Mouse (Mus musculus) ovary, adult 18-20 months (tissue): Measurements from ENCODE around the gene 2310030G06Rik.
A peak's percentile ranks its signal among the peaks of the same experiment; 100 is the strongest.

Experiments used
- DNase-seq: peaks from one replicate; pipeline ENCODE4 v3.0.0; 2022; ENCODE audit warnings: low spot score, mixed read lengths

2310030G06Rik gene

DNA sequence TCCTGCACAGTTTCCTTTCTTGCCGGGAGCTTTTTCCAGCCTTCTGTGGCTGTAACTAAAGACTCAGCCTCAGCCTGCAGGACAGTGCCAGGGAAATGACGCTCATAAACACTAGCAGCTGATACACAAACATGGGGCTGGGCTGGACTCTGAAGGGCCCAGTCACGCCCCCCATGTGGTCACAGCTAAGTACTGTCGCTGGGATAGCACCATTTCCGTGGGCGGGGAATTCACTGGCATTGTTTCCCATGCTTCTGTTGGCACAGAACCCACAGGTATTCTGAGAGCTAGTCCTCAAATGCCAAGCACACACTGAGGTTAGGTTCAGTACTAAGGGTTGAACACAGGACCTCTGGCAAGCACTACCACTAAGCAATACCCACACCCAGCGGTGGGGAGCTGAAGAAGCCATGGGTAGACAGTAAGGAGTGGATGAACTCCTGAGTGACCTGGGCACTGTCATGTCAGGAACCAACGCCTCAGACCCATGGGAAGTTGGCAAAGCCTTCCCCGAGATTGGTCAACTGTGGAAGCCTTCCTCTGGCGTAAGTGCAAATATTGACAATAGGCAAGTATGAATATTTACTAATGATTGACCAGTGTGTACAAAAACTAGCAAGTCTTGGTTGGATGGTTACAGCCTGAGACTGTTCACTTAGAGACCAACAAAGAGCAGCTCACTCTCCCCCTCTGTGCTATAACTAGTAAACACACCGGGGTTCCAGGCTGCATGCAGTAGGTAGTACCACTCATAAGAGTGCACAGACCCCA is 45.2 kb downstream of the 2310030G06Rik start:
- DNase-seq = no peak

DNA sequence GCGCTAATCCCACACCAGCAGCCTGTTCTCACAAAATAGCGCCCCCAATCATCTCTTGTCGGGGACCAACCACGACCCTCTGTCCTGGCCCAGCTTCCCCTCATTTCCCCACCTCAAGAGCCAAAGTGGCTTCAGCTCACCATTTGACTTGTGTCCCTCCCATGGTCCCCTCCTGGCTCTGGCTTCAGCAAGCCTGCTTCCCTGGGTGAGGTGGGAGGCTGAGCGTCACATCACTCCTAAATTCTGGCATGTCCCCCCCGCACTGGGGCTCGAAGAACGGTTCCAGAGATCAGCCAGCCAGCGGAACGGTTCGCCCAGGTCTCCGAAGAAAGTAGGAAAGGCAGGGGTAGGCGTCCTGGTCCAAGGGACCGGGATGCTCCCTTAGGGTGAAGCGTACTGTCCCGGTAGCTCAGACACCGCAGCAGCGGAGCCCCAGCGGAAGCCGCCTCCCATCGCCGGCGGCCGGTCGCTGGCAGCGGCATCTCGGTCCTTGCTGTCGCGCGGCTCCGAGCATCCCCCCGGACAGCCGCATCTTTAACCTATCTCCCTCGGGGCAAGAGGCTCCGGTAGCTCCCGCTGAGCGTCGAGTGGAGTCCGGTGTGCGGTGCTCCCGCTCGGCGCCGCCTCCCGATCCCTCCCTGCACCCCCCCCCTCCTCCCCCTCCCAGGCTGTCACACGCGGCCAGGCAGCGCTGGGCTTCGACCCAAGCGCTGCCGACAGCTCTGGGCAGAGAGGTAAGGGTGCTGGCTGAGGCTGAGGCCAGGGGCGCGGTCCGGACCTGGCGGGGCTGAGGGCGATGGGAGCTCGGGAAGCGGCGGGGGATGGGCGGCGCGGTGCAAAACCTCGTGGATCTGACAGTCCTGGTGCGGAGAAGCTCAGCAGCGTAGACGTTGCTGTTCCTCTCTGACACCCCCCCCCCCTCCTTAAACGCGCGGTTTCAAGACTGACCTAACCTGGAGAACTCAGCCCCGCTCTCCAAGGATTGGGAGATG is 47.6 kb downstream of the 2310030G06Rik start:
- no peak for DNase-seq

- peak; percentile 61 for DNase-seq
Observed at GRCm38 (mm10) chr9:50697706-50698041, 48.7 kb downstream of the 2310030G06Rik start.

DNA sequence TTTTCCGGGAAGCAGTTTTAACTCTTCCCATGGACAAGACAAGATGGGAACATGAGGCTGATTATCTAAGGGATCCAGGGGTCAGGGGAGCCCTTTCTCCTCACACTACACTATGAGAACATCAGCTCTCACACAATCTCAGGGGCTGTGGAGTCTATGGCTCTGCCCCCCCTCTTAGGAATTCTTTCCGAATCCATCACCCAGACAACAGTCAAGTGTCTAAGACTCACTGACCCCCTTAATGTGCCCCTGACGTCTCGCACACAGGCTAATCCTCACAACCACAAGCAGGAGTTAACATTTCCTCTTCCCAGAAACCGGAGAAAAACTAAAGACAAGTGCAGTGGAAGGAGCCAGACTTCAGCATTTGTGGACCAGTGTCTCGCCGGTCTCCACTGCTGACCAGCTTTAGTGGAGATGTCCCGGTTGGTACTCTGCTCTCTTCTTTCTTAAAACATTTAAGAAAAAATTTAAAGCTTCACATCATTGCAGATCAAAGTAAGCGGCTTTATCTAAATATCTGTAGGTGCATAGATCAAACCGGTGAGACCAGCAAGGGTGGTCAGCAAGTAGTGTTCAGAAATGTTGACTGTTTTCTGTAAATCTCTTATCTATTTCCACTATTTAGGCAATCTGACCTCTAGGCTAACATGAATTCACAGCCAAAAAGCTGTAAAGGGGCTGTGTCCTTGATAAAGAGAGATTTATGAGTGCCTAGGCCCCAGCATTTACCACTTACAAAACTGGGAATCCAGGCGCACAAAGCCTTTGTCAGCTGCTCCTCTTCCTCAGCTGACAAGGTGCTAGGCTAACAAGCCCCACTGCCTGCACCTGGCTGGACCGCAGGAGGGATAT is 49.3 kb downstream of the 2310030G06Rik start:
- no peak for DNase-seq

DNA sequence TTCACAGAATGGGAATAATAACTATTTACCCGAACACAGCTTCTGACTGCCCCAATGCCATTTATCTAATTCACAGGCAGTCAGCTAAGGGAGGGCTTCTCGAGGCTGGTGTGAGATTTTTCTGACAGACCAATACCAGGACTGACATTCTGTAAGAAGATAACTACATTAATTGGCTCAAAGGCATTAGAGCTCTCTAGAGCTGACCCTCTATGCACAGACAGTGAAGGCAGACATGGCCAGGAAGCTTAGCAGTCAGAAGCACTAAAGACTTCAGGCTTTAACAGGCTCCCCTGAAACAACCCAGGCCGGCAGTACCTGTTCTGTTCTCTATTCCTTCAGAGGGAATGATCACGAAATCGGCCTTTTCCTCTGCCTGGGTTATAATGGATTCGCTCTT is 51.2 kb downstream of the 2310030G06Rik start:
- no peak for DNase-seq

GRCm38 (mm10) chr9:50693631-50694030 is 52.7 kb downstream of the 2310030G06Rik start:
- no peak for DNase-seq

GRCm38 (mm10) chr9:50692626-50693580 is 53.4 kb downstream of the 2310030G06Rik start:
- no peak for DNase-seq
